Mouse (Mus musculus): Measurements from ENCODE around the gene Tmem268. TPM values are rescaled to one million over a fixed set of nuclear protein-coding genes. Genes with fewer than 3 reads are reported as not detected.

Gene Tmem268
- polyA plus RNA-seq, 1 experiment from 2014 or later: 6.0 TPM

DNA sequence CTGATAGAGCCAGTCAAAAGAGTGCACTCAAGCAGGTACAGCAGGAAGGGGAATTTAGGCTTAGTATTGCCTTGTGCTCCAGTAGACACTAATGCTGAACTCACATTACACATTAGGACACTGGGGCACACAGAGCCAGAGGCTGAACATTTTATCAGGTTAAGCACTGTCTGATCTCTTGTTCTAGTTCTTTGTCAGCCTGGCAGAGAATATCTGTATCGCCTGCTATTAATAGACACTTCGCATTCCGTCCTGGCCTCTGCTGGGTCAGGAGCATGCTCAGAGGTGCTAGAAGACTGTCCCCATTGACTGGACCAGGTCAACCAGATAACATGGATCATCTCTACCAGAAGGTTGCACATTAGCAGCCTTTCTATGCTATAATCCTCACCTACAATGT, 47.0 kb downstream of the Tmem268 start:
- Histone ChIP-seq H3K4me3 (replicated peaks; ENCODE audit: low read length) (no peak overlapping the region), H3K9ac (replicated peaks; ENCODE audit: low read depth, low read length) (no peak overlapping the region), H3K4me2 (ENCODE audit: low read length) (no peak overlapping the region), H3K27me3 (replicated peaks; ENCODE audit: control insufficient read depth, insufficient read depth, low read length) (no peaks in the 10 kb centered on the region), H3K4me1 (replicated peaks; ENCODE audit: control insufficient read depth, insufficient read depth, low read length) (no peaks in the 10 kb centered on the region), H3K36me3 (ENCODE audit: control insufficient read depth, insufficient read depth) (no peaks in the 10 kb centered on the region), H3K9me3 (ENCODE audit: control insufficient read depth, low read length) (no peaks in the 10 kb centered on the region), H3K27ac (ENCODE audit: low read length) (no peak overlapping the region)
- no peak for ATAC-seq
- WGBS: 89% methylated on average over 3 of the region's 3 CpGs

- ATAC-seq: no peak
- no peaks in the 10 kb centered on the region for H3K9me3 ChIP-seq (ENCODE audit: control insufficient read depth, low read length)
- no peaks in the 10 kb centered on the region for H3K4me1 ChIP-seq (replicated peaks; ENCODE audit: control insufficient read depth, insufficient read depth, low read length)
- WGBS: 84% methylated on average over 1 of the region's 1 CpGs
- no peak overlapping the region for H3K4me3 ChIP-seq (replicated peaks; ENCODE audit: low read length)
- no peak overlapping the region for H3K4me2 ChIP-seq (ENCODE audit: low read length)
- H3K27me3 ChIP-seq (replicated peaks; ENCODE audit: control insufficient read depth, insufficient read depth, low read length): no peaks in the 10 kb centered on the region
- H3K36me3 ChIP-seq (ENCODE audit: control insufficient read depth, insufficient read depth): no peaks in the 10 kb centered on the region
- H3K9ac ChIP-seq (replicated peaks; ENCODE audit: low read depth, low read length): no peak overlapping the region
- H3K27ac ChIP-seq (ENCODE audit: low read length): no peak overlapping the region
Measured at GRCm38 (mm10) chr4:63605968-63606367, 47.4 kb downstream of the Tmem268 start.

DNA sequence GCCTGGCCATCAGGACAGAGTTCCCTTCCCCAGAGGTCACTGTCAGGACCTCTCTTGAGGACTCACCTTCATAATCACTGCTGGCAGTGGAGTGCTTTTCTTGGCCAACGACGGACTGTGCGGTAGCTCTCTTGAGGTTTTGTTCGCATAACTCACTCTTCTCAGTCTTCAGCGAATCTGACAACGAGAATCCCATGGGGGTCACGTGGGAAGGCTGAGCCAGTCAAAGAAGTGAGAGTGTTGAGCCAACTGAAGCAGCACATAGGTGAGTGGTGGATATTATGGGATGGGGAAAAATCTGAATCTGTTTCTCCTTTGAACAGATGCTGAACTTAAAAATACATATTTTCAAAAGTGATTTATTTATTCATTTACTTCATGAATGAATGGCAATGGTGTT, 49.8 kb downstream of the Tmem268 start:
- Histone ChIP-seq H3K27ac (ENCODE audit: low read length) (no peak overlapping the region), H3K9ac (replicated peaks; ENCODE audit: low read depth, low read length) (no peak overlapping the region), H3K4me1 (replicated peaks; ENCODE audit: control insufficient read depth, insufficient read depth, low read length) (no peaks in the 10 kb centered on the region), H3K27me3 (replicated peaks; ENCODE audit: control insufficient read depth, insufficient read depth, low read length) (no peaks in the 10 kb centered on the region), H3K36me3 (ENCODE audit: control insufficient read depth, insufficient read depth) (no peaks in the 10 kb centered on the region), H3K4me3 (replicated peaks; ENCODE audit: low read length) (no peak overlapping the region), H3K4me2 (ENCODE audit: low read length) (no peak overlapping the region), H3K9me3 (ENCODE audit: control insufficient read depth, low read length) (no peaks in the 10 kb centered on the region)
- ATAC-seq: no peak
- 88% methylated on average over 7 of the region's 7 CpGs for WGBS

GRCm38 (mm10) chr4:63621861-63622260, 63.3 kb downstream of the Tmem268 start:
- 72% methylated on average over 2 of the region's 2 CpGs for WGBS
- Histone ChIP-seq H3K27me3 (replicated peaks; ENCODE audit: control insufficient read depth, insufficient read depth, low read length) (no peaks in the 10 kb centered on the region), H3K9ac (replicated peaks; ENCODE audit: low read depth, low read length) (no peak overlapping the region), H3K36me3 (ENCODE audit: control insufficient read depth, insufficient read depth) (no peaks in the 10 kb centered on the region), H3K4me1 (replicated peaks; ENCODE audit: control insufficient read depth, insufficient read depth, low read length) (no peaks in the 10 kb centered on the region), H3K4me2 (ENCODE audit: low read length) (no peak overlapping the region), H3K9me3 (ENCODE audit: control insufficient read depth, low read length) (no peaks in the 10 kb centered on the region), H3K27ac (ENCODE audit: low read length) (no peak overlapping the region), H3K4me3 (replicated peaks; ENCODE audit: low read length) (no peak overlapping the region)
- no peak for ATAC-seq

- Histone ChIP-seq H3K9me3 (ENCODE audit: control insufficient read depth, low read length) (no peaks in the 10 kb centered on the region), H3K36me3 (ENCODE audit: control insufficient read depth, insufficient read depth) (no peaks in the 10 kb centered on the region), H3K4me1 (replicated peaks; ENCODE audit: control insufficient read depth, insufficient read depth, low read length) (no peaks in the 10 kb centered on the region), H3K27ac (ENCODE audit: low read length) (no peak within 1 kb of the TSS), H3K4me2 (ENCODE audit: low read length) (no peak within 1 kb of the TSS), H3K27me3 (replicated peaks; ENCODE audit: control insufficient read depth, insufficient read depth, low read length) (no peaks in the 10 kb centered on the region), H3K4me3 (replicated peaks; ENCODE audit: low read length) (no peak within 1 kb of the TSS), H3K9ac (replicated peaks; ENCODE audit: low read depth, low read length) (no peak within 1 kb of the TSS)
- 54% methylated on average over 5 of the region's 5 CpGs for WGBS
- ATAC-seq: no peak
Measured at GRCm38 (mm10) chr4:63622378-63622835, 63.8 kb downstream of the Tmem268 start, which contains the start of gene Tex48. TSS of gene Tex48 (minus strand) at chr4:63622428.

GRCm38 (mm10) chr4:63625563-63626080, 67.0 kb downstream of the Tmem268 start:
- H3K27me3 ChIP-seq (replicated peaks; ENCODE audit: control insufficient read depth, insufficient read depth, low read length): no peaks in the 10 kb centered on the region
- H3K4me2 ChIP-seq (ENCODE audit: low read length): no peak overlapping the region
- no peaks in the 10 kb centered on the region for H3K9me3 ChIP-seq (ENCODE audit: control insufficient read depth, low read length)
- 82% methylated on average over 3 of the region's 3 CpGs for WGBS
- no peak overlapping the region for H3K9ac ChIP-seq (replicated peaks; ENCODE audit: low read depth, low read length)
- H3K27ac ChIP-seq (ENCODE audit: low read length): no peak overlapping the region
- H3K36me3 ChIP-seq (ENCODE audit: control insufficient read depth, insufficient read depth): no peaks in the 10 kb centered on the region
- no peak for ATAC-seq
- H3K4me3 ChIP-seq (replicated peaks; ENCODE audit: low read length): no peak overlapping the region
- no peaks in the 10 kb centered on the region for H3K4me1 ChIP-seq (replicated peaks; ENCODE audit: control insufficient read depth, insufficient read depth, low read length)

GRCm38 (mm10) chr4:63627111-63627510, 68.5 kb downstream of the Tmem268 start:
- H3K4me2 ChIP-seq (ENCODE audit: low read length): no peak overlapping the region
- WGBS: 83% methylated on average over 8 of the region's 8 CpGs
- H3K27me3 ChIP-seq (replicated peaks; ENCODE audit: control insufficient read depth, insufficient read depth, low read length): no peaks in the 10 kb centered on the region
- no peaks in the 10 kb centered on the region for H3K9me3 ChIP-seq (ENCODE audit: control insufficient read depth, low read length)
- H3K36me3 ChIP-seq (ENCODE audit: control insufficient read depth, insufficient read depth): no peaks in the 10 kb centered on the region
- H3K4me3 ChIP-seq (replicated peaks; ENCODE audit: low read length): no peak overlapping the region
- no peak overlapping the region for H3K27ac ChIP-seq (ENCODE audit: low read length)
- H3K9ac ChIP-seq (replicated peaks; ENCODE audit: low read depth, low read length): no peak overlapping the region
- ATAC-seq: no peak
- no peaks in the 10 kb centered on the region for H3K4me1 ChIP-seq (replicated peaks; ENCODE audit: control insufficient read depth, insufficient read depth, low read length)

- H3K9me3 ChIP-seq (ENCODE audit: control insufficient read depth, low read length): no peaks in the 10 kb centered on the region
- H3K4me1 ChIP-seq (replicated peaks; ENCODE audit: control insufficient read depth, insufficient read depth, low read length): no peaks in the 10 kb centered on the region
- H3K4me2 ChIP-seq (ENCODE audit: low read length): no peak overlapping the region
- 96% methylated on average over 2 of the region's 2 CpGs for WGBS
- H3K36me3 ChIP-seq (ENCODE audit: control insufficient read depth, insufficient read depth): no peaks in the 10 kb centered on the region
- H3K27ac ChIP-seq (ENCODE audit: low read length): no peak overlapping the region
- no peaks in the 10 kb centered on the region for H3K27me3 ChIP-seq (replicated peaks; ENCODE audit: control insufficient read depth, insufficient read depth, low read length)
- no peak overlapping the region for H3K9ac ChIP-seq (replicated peaks; ENCODE audit: low read depth, low read length)
- H3K4me3 ChIP-seq (replicated peaks; ENCODE audit: low read length): no peak overlapping the region
- ATAC-seq: no peak
Measured at GRCm38 (mm10) chr4:63633181-63633580, 74.6 kb downstream of the Tmem268 start.
